Mouse (Mus musculus) right cerebral cortex, adult 18-20 months (tissue): ENCODE measurements around the gene Daxx.

Experiments
- DNase-seq: peaks from one replicate; pipeline ENCODE4 v3.0.0; 2022; ENCODE audit warnings: mixed read lengths

The Daxx gene

GRCm38 (mm10) chr17:33921361-33921760 lies 12.1 kb downstream of the Daxx start:
- no peak for DNase-seq

GRCm38 (mm10) chr17:33924577-33925283 lies 15.5 kb downstream of the Daxx start:
- DNase-seq, result no peak

DNA sequence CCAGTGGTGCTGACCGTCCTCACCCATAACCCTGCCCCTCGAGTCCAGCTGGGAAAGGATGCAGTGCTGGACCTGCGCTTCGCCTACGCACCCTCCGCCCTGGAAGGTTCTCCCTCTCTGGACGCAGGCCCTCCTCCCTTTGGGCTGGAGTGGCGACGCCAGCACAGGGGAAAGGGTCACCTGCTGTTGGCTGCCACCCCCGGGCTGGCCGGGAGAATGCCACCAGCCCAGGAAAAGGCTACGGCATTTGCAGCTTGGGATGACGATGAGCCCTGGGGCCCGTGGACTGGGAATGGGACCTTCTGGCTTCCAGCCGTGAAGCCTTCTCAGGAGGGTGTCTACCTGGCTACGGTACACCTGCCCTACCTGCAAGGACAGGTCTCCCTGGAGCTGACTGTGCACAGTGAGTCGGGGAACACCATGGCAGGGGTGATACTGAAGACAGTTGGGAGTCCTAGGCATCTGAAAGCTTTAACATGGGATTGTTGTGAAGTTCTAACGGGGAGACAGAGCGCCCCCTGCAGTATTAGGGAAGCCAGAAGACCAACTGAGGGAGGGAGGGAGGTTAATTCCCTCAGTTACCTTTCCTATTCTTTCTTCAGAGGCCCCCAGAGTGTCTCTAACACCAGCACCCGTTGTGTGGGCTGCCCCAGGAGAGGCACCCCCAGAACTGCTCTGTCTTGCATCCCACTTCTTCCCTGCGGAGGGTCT lies 16.3 kb downstream of the Daxx start:
- DNase-seq, result no peak

GRCm38 (mm10) chr17:33926207-33926932 lies 17.2 kb downstream of the Daxx start:
- DNase-seq, result no peak

DNA sequence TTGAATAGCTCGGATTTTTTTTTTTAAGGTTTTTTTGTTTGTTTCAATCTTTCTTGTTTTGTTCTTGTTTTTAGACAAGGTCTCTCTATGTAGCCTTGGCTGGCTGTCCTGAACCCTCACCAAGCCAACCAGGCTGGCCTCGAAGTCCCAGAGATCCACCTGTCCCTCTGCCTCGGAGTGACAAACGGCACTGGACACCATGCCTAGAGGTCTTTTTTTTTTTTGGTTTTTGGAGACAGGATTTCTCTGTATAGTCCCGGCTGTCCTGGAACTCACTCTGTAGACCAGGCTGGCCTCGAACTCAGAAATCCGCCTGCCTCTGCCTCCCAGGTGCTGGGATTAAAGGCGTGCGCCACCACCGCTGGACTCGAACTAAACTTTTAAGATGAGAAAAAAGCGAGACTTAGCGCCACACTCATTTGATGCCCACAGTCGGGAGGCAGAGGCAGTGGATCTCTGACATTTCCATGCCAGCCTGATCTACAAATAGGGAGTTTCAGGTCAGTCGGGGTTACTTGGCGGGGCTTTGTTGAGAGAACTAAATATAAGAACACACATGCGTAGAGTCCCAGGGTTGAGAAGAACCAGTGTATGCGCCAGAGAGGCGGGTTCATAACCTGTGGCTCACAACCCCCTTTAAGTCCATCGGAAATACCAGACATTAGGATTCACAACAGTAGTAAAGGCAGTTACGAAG lies 19.2 kb downstream of the Daxx start:
- DNase-seq, result no peak

DNA sequence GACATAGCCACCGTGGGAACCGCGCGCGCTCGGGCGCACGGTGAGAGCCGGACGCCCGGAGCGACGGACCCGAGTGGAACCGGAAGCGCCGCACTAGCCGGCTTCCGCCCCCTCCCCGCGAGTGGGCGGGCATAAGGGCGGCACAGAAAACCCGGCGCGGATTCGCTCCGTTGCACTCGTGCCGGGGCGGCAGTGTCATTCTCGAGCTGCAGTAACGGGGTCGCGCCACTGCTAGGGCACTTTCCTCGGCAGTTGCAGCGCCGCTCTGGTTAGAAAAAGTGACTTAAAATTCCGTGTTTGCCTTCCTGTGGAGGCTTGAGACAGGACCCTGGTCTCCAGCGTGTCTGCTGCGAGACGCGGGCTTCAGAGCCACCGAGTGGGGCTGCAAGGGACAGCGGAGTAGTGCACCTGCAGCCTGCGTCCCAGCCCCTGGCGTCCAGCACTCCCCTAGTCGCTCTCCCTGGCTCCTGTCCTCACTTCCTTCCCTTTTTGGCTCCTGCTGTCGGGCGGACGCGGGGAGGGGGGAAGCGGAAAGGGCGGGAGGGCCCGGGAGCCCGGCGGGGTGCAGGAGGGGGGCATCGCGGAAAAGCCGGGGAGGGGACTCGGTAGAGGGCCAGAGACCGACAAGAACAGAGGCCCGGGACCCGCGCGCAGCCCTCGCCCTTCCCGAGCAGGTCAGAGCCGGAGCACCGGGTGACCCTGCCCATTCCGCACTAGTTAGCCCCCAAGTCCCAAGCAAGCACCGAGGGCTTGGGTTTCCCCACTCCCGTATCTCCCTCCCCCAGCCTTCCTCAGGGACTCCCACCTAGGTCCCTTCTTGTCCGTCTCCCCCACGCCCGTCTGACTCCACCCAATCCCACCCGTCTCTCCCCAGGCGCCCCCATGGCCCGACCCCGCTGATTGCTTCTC lies 20.4 kb downstream of the Daxx start, which contains the start of gene Rgl2:
TSS of gene Rgl2 (plus strand) at position 173 of the 909 bp plus-strand sequence.
- DNase-seq, result peak; percentile 94

DNA sequence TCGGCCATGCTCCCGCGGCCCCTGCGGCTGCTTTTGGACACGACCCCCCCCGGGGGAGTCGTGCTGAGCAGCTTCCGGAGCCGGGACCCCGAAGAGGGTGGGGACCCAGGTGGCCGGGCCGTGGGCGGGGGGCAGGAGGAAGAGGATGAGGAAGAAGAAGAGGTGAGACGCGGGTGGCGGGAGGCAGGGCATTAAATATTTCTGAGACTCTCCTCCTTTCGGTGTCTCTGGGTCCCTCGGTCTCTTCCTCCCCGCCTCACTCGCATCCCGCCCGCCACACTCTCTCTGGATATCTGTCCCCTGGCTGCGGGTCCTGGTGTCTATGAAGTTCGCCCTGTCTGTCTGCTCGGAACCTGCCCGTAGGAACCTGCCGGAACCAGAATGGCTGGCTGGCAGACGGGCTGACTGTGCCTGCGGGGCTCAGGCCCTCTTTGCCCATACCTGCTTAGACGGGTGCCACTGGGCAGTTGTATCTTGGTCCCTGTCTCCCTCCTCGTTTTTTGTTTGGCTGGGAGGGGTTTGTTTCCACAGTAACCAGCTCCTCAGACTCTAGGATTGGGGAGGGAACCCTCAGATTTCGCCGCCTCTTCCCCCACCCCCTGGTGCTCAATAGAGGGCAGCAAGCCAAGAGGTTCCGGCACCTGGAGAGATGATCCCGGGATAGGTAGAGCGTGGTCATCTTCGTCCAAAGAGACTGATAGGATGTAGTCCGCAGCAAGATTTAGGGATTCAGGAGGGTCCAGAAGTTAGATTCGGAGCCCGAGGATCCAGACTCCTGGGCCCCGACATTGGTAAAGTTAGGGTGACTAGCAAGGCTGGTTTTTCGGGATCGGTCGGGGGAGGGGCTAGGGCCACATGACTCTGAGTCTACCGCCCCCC lies 21.3 kb downstream of the Daxx start:
- DNase-seq, result peak; percentile 74

DNA sequence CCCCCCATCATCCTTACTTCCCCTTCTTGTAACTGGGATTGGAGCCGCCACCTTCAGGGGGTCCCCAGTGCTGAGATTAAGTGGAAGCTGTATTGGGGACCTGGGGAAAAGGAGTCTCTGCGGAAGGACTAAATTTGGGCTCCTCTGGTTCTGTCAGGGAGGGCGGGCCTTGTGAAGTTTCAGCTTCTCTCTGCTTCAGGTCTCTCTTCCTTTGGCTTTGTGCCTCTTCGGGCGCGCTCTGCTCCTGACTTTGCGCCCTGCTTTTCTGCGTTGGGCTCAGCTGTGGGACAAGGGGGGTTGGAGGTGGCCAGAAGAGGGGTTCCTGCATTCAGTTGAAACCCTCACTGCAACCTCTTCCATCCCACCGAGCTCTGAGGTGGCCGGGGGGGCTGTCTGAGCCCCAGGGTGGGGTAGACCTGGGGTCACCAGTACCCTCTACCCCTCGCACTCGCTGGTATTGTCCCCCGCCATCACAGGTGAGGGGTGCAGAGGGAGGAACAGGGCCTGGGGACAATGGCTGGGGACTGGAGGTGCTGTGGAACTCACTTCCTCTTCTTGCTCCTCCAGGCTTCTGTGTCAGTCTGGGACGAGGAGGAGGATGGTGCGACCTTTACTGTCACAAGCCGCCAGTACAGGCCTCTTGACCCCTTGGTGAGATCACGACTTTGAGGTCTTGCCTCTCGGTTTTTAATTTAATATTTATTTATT lies 22.1 kb downstream of the Daxx start:
- no peak for DNase-seq

DNA sequence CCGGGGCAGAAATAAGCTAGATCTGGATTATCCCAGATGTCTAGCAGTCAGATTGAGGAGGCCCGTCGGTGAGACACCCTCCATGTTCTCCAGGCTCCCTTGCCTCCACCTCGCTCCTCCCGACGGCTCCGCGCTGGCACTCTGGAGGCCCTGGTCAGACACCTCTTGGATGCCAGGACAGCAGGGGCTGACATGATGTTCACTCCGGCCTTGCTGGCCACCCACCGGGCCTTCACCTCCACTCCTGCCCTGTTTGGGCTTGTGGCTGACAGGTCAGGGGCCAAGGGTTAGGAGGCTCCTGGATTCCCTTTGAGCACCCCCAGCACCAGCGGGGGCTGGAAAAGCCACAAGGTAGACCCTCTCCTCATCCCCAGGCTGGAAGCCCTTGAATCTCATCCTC lies 22.7 kb downstream of the Daxx start:
- no peak for DNase-seq

DNA sequence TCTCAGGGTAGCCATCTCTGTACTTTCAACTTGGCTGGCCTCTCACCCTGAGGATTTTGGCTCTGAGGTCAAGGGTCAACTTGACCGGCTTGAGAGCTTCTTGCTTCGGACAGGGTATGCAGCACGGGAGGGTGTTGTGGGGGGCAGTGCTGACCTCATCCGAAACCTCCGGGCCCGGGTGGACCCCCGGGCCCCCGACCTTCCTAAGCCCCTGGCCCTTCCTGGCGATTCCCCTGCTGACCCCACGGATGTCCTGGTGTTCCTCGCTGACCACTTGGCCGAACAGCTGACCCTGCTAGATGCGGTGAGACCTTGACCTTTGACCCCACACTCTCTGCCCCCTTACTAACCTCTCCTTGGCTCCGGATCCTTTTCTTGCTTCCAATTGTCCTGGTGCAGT lies 23.2 kb downstream of the Daxx start:
- DNase-seq, result no peak

GRCm38 (mm10) chr17:33932970-33933369 lies 23.8 kb downstream of the Daxx start:
- DNase-seq, result no peak

DNA sequence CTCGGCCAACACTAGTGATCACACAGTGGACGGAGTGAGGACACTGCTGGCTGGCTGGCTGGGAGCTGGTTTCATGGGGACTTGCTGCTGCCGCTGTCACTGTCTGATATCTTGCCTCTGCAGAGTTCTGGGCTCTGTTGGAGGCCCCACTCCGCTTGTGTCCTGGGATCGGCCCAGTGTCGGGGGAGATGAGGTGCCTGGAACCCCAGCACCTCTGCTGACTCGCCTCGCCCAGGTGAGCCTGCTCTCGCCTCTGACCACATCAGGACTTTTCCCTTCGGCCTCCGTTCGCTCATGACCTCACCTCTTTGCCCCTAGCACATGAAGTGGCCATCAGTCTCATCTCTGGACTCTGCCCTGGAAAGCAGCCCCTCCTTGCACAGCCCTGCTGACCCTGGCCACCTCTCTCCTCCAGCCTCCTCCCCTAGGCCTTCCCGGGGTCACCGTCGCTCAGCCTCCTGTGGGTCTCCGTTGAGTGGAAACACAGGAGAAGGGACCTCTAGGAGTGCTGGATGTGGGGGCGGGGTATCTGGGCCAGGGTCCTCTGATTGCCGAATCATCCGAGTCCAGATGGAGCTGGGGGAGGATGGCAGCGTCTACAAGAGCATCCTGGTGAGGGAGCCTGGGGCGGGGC lies 26.3 kb downstream of the Daxx start:
- DNase-seq, result no peak

GRCm38 (mm10) chr17:33936993-33937392 lies 27.8 kb downstream of the Daxx start:
- no peak for DNase-seq

DNA sequence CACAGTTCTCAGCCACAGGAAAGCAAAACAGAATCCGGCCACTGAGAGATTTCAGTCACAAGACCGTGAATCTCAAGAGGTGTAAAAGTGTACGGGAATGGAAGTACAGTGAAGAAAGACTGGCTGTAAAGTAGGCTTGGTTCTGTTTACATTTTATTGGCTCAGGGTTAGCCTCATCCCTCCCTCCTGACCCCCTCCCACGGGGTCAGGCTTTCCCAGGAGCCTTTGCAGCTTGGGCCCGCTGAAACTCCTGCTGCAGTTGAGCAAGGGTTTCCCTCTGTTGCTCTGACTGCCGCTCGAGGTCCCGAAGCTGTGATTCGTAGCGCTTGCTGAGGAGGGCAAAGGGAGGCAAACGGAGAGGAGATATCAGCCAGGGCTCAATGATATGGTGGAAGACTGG lies 29.6 kb downstream of the Daxx start:
- DNase-seq, result no peak

DNA sequence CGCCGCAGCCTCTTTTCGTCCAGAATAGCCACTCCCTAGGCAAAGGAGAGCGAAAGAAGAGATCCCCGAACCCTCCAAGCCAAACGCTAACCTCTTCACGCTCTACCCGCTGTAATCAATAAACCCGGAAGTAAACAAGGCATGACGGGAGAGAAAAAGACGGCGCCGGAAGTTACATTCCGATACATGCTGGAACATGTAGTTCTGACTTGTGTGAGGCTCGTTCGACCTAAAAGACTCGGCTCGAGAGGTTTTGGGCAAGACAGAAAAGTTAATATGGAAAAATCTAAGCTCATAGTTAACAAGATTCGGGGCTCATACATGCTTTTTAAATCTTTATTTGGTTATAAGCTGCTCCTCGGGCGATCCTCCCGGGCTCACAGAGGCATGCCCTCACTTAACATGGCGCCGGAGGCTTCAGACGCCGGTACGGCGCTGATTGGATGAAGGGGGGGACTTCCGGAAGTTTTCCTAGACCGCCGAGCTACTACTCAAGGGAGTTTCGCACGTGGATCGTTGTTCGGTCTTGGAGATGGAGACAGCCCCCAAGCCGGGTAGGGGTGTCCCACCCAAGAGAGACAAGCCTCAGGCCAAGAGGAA lies 31.1 kb downstream of the Daxx start, which contains the start of the genes Pfdn6 and Wdr46:
TSS of gene Pfdn6 (minus strand) at position 138 of the 600 bp plus-strand sequence.
TSS of gene Wdr46 (plus strand) at position 455 of the 600 bp plus-strand sequence.
- DNase-seq, result peak; percentile 90

DNA sequence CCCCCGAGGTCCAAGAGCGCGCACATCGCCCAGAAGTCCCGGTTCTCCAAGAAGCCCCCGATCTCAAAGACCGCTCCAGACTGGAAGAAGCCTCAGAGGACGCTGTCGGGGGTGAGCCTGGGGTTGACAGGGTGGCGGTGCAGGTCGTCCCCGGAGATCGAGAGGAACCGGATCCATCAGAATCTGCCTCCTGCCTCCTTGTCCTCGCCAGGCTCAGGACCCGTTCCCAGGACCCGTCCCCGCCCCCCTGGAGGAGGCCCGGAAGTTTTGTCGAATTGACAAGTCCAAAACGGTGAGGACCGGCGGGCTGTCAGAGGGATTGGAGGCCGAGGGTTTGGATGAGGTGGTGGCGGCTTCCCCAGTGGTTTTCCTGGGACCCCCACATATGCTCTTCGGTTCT lies 31.8 kb downstream of the Daxx start:
- no peak for DNase-seq

GRCm38 (mm10) chr17:33941381-33941780 lies 32.2 kb downstream of the Daxx start:
- DNase-seq, result no peak

DNA sequence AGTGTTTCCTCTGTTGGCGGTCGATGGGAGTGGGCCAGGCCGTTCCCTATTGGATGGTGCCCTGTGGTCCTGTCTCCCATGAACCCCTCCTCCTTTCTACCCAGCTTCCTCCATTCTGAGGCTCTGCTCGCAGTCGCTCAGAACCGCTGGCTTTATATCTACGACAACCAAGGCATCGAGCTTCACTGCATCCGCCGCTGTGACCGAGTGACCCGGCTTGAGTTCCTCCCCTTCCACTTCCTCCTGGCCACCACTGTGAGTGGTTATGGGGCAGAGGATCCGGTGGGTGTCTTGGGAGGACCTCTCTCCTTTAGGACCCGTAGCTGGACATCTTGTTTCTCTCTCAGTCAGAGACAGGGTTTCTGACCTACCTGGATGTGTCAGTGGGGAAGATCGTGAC lies 34.2 kb downstream of the Daxx start:
- no peak for DNase-seq

- no peak for DNase-seq
Observed at GRCm38 (mm10) chr17:33947430-33948089, 38.3 kb downstream of the Daxx start.
